Mouse (Mus musculus) thymus, adult 2 months (tissue): ENCODE results near the gene Metrnl. TPM values are rescaled to one million over a fixed set of nuclear protein-coding genes. Genes with fewer than 3 reads are reported as not detected.

Experiments
- DNase-seq: peaks from one replicate; pipeline ENCODE4 v3.0.0; 2021
- H3K27ac ChIP-seq: fragments of 200-500 bp; 2 replicates; pipeline ENCODE4 v1.5.1; 2012; ENCODE audit warnings: low read length, control low read depth; ENCODE audit not compliant: control insufficient read depth, insufficient read depth
- H3K27me3 ChIP-seq: fragments of 200-500 bp; 2 replicates; pipeline ENCODE4 v1.6.1; 2012; ENCODE audit warnings: mild to moderate bottlenecking, low read length, moderate library complexity, mixed read lengths; ENCODE audit not compliant: control insufficient read depth, insufficient read depth
- H3K36me3 ChIP-seq: fragments of 200-500 bp; 2 replicates; pipeline ENCODE4 v1.6.1; 2012; ENCODE audit warnings: mild to moderate bottlenecking, low read length, moderate library complexity; ENCODE audit not compliant: control insufficient read depth, insufficient read depth
- H3K4me1 ChIP-seq: fragments of 200-500 bp; replicated peaks from 2 replicates; pipeline ENCODE4 v1.6.1; 2012; ENCODE audit warnings: low read length; ENCODE audit not compliant: control insufficient read depth, insufficient read depth
- H3K4me3 ChIP-seq: fragments of 200-500 bp; 2 replicates; pipeline ENCODE4 v1.5.1; 2012; ENCODE audit warnings: mild to moderate bottlenecking, low read length, control low read depth, moderate library complexity; ENCODE audit not compliant: control insufficient read depth, insufficient read depth
- CTCF ChIP-seq: fragments of 200-500 bp; IDR thresholded peaks from 2 replicates; pipeline ENCODE4 v1.5.1; 2012; ENCODE audit warnings: mild to moderate bottlenecking, control low read depth, low read length, moderate library complexity, borderline replicate concordance; ENCODE audit not compliant: control insufficient read depth, poor library complexity, insufficient read depth; ENCODE audit errors: extremely low read depth
- POLR2A ChIP-seq: fragments of 200-500 bp; IDR thresholded peaks from 2 replicates; pipeline ENCODE4 v1.6.1; 2012; ENCODE audit warnings: mild to moderate bottlenecking, low read length, control low read depth, moderate library complexity; ENCODE audit not compliant: control insufficient read depth, poor library complexity, insufficient read depth; ENCODE audit errors: extremely low read depth
- WGBS: fragments of 180-500 bp; shearing (Covaris S2); methylation state at CpG from one replicate; pipeline ENCODE4 v1.1.7; 2018; 5-methylcytosine and 5-hydroxymethylcytosine counted together
- polyA plus RNA-seq: library from polyadenylated mRNA; depleted of rRNA; stranded (reverse); fragments of >200 nt; gene quantifications from 2 replicates; pipeline ENCODE4 v1.2.3, GENCODE M21; 2012

Gene Metrnl
- polyA plus RNA-seq, 1 experiment: 17.6 TPM

DNA sequence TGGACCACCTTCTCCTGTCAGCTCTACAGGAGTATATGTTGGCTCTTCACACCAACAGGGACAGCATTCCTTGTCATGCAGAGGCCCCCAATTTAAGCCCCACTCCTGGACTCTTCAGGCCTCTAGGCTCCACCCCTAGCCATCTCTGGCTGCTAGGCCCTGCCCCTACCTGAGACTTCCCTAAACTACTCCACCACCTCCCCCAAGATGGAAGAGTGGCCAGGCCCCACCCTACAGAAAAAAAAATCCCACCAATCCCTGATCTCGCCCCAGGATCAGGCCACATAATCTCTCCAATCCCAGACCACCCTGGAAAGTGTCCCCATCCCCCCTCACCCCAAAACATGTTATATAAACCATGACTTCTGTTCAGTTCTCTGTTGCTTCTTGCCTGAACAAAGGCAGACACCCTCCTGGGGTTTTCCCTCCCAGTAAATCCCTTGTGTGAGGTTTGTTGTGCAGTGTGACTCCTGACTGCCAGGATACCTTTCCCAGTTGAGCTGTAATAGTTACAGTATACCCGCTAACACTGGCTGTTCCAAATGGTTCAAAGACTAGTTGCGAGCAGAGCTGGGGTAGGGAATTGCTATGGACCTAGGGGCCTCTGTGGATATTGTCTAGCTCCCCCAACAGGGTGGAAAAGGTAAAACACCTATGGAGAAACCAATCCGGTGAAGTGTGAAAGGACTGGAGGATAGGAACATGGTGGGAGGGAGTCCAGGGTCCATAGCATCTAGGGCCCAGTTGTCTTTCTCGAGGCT is 5.9 kb upstream of the Metrnl start:
- Histone ChIP-seq H3K4me1 (peaks cover 15% of the 10 kb centered on the region), H3K27ac (no peak overlapping the region), H3K27me3 (no peaks in the 10 kb centered on the region), H3K36me3 (no peaks in the 10 kb centered on the region), H3K4me3 (no peak overlapping the region)
- TF ChIP-seq POLR2A: no peak
- no peak for TF ChIP-seq CTCF
- 94% methylated on average over 5 of the region's 5 CpGs for WGBS
- no peak for DNase-seq

DNA sequence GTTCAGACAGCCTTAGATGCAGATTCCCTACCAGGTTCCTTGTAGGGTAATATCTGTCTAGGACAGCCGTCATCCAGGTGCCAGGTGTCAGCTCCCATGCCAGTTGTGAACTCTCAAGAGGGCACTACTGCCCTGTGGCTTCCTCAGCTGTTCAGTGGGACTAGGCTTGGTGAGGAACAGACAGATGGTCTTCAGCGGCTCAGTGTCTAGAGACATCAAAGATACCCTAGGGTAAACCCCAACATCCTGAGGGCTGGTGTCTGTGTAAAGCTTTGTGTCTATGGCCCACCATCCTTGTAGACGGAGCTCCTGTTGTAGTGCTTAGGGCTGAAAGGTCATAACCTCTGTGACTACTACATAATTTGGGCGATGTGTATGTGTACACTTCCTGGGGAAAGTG is 4.1 kb upstream of the Metrnl start:
- H3K36me3 ChIP-seq: no peaks in the 10 kb centered on the region
- DNase-seq: peak; percentile 47
- TF ChIP-seq CTCF: no peak
- peaks cover 4% of the 10 kb centered on the region; the same call in 1 of the 2 replicates for H3K27me3 ChIP-seq
- no peak overlapping the region for H3K4me3 ChIP-seq
- WGBS: 9% methylated on average over 4 of the region's 4 CpGs
- no peak overlapping the region for H3K27ac ChIP-seq
- H3K4me1 ChIP-seq: peaks cover 19% of the 10 kb centered on the region

DNA sequence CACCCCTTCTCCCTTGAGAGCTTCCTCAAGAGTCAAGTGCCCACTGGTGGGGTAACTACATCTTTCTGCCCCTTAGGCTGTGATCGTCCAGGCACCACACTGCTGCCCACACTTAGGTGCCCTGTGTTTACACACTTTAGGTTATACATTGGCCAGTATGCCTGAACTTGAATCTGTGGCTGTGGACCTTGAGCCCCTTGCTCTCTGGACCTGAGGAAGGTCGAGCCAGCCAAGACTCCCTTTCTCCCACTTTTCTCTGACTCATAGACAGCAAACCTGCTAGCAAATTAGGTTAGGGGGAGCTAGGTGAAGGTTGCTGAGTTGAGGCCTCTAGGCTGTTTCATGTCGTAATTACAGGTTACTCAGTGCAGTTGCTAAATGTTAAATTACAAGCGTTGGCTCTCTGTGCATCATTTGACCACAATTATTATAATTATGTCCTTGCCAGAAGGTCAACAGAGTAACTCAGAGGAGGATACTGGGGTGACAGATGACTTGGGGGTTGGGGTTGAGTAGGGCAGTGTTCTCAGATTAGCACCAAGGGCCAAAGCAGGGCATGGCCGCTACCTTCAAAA is 2.9 kb upstream of the Metrnl start:
- 93% methylated on average over 5 of the region's 5 CpGs for WGBS
- DNase-seq: no peak
- Histone ChIP-seq H3K4me1 (peaks cover 31% of the 10 kb centered on the region), H3K27me3 (peaks cover 11% of the 10 kb centered on the region; the same call in 1 of the 2 replicates), H3K4me3 (no peak overlapping the region), H3K27ac (no peak overlapping the region), H3K36me3 (no peaks in the 10 kb centered on the region)
- no peak for TF ChIP-seq POLR2A

DNA sequence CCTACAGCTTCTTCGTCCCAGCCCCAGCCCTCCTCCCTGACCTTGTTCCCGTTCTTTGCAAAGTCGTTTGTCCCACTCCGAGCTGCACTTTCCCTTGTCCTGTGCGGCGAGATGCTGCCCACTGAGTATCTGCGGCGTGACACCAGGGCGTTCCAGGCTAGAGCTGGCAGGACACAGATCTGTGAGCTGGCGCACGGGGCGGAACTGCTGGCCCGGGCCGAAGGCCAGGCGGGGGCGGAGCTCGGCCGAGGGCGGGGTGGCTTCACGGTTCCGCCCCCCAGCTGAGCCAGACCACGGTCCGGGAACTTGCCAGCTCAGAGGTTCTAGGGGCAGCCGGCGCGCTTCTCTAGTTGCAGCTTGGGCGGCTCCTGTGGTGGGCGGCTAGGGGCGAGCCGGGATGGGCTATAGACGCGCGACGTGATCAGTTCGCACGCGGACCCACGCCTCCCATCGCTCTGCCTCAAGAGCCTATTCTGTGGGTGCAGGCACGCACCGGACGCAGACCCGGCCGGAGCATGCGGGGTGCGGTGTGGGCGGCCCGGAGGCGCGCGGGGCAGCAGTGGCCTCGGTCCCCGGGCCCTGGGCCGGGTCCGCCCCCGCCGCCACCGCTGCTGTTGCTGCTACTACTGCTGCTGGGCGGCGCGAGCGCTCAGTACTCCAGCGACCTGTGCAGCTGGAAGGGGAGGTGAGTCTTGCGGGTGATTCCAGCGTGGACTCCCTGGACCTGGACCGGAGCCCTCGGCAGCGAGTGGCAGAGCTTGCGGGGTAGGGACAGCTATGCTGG is 959 bp downstream of the Metrnl start:
- peak; percentile 29 for DNase-seq
- Histone ChIP-seq H3K27me3 (peaks cover 15% of the 10 kb centered on the region; the same call in 1 of the 2 replicates), H3K4me3 (peak overlapping the region; percentile 41), H3K27ac (no peak overlapping the region), H3K36me3 (no peaks in the 10 kb centered on the region), H3K4me1 (peaks cover 30% of the 10 kb centered on the region)
- 2% methylated on average over 69 of the region's 69 CpGs for WGBS
- TF ChIP-seq POLR2A (no peak), CTCF (no peak)

DNA sequence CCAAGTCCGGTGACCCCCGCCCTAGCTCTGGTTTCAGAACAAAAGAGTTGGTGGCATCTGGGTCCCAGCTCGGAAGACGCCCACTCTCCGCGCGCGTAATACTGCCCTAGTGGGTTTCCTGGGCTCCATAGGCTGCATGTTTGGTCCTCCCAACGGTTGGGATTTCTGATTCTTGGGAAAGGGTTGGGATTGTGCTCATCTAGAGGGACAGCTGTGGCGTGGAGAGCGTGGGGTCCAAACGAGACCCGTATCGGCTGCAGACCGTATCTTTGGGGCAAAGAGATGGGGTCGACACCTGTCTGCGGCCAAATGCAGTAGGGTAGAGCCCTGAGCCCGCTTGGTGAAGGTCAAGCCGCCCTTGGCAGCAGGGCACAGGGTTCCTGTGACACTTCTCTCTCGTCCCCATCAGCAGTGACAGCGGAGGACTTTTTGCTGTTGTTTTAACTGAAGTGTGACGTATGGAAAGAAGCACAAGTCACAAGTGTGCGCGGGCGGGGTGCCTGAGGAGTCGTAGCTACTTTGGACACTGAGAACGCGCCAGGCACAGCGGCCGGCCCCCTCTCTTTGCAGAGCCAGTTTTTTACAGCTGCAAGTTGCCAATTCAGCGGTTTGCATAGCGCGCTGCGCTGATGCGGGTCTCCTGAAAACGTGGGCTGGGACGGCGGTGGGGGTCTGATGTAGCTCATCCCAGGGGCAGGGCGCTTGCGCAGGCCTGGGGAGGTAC is 1.7 kb downstream of the Metrnl start:
- no peak overlapping the region for H3K27ac ChIP-seq
- DNase-seq: peak; percentile 17
- H3K36me3 ChIP-seq: no peaks in the 10 kb centered on the region
- peak overlapping the region; percentile 41 for H3K4me3 ChIP-seq
- 2% methylated on average over 40 of the region's 40 CpGs for WGBS
- peaks cover 37% of the 10 kb centered on the region for H3K4me1 ChIP-seq
- peaks cover 15% of the 10 kb centered on the region; the same call in 1 of the 2 replicates for H3K27me3 ChIP-seq
- no peak for TF ChIP-seq POLR2A
- 0 out of 2 replicates have a peak, but pooled peaks have one; percentile 13 for TF ChIP-seq CTCF

DNA sequence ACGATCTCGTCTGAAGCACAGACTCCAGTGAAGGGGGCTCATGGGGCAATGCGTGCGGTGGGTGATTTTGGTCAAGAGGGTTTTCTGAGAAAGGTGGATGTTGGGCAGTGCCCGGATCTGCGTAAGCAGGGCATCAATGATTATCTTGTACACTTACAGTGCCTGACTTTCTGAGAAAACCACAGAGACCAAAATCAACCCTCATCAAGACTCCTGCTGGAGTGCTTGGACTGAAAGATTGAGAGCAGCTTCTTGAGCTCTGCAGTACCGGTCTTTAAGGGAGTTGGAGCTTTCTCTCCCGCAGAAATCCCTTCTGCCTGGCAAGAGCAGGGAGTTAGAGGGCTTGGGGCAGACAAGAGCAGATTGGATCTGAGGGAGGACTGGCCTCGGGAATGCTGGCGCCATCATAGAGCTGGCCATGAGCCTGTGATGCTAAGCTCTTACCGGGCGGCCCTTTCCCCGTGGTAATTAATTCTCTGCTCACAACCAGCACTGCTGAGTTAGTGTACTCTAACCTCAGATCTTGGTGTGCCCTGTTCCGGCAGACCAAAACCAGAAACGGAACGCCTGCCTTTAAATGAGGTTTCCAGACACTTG is 2.4 kb downstream of the Metrnl start:
- DNase-seq: no peak
- Histone ChIP-seq H3K36me3 (no peaks in the 10 kb centered on the region), H3K4me1 (peaks cover 37% of the 10 kb centered on the region)

More for the DNA sequence above, 2.4 kb downstream of the Metrnl start:
- Histone ChIP-seq H3K27ac (no peak overlapping the region), H3K4me3 (peak overlapping the region; percentile 41), H3K27me3 (peaks cover 15% of the 10 kb centered on the region; the same call in 1 of the 2 replicates)
- WGBS: 19% methylated on average over 16 of the region's 16 CpGs
- TF ChIP-seq POLR2A (no peak), CTCF (0 out of 2 replicates have a peak, but pooled peaks have one; percentile 2)
